Comparison of ENCODE assay signal across 22 mouse cellular contexts in genomic region chr13:12522346-12522745, GRCm38 (mm10). TPM values are rescaled to one million over a fixed set of nuclear protein-coding genes. Genes with fewer than 3 reads are reported as not detected.
A peak's percentile ranks its signal among the peaks of the same experiment; 100 is the strongest.
DNase-seq lines count a peak whose midpoint lies in the region; ATAC-seq and TF ChIP-seq lines count a peak whose summit lies in the region.
"Had no signal": no experiment of that assay in that cellular context is flagged by ENCODE, and none has a peak within 500 bp of the region (broad histone marks: within the 10 kb centered on the region; RNA-seq: fewer than 3 reads in every experiment).

No protein-coding gene starts in this region.

- H3K4me2 ChIP-seq in liver, postnatal 0 days (ENCODE audit: low read depth, low read length), result no peak overlapping the region

- H3K27me3 ChIP-seq in liver, postnatal 0 days (ENCODE audit: insufficient read depth, low read length), result peaks cover 7% of the 10 kb centered on the region; the same call in 1 of the 2 replicates
- no peaks in the 10 kb centered on the region for H3K27me3 ChIP-seq in spleen, adult 2 months (ENCODE audit: control insufficient read depth, insufficient read depth, low read length)
- H3K27me3 ChIP-seq in splenic B cell, adult 2 months (ENCODE audit: control insufficient read depth, insufficient read depth, low read length, poor library complexity, severe bottlenecking), result no peaks in the 10 kb centered on the region
- H3K27me3 ChIP-seq: CH12.LX had no signal

- H3K9ac ChIP-seq in liver, postnatal 0 days (replicated peaks), result no peak overlapping the region

- no peaks in the 10 kb centered on the region for H3K36me3 ChIP-seq in liver, postnatal 0 days (replicated peaks; ENCODE audit: insufficient read depth, low read length)
- no peaks in the 10 kb centered on the region for H3K36me3 ChIP-seq in spleen, adult 2 months (ENCODE audit: control insufficient read depth, insufficient read depth, low read length)
- H3K36me3 ChIP-seq in splenic B cell, adult 2 months (ENCODE audit: control insufficient read depth, insufficient read depth, low read length, poor library complexity, severe bottlenecking), result no peaks in the 10 kb centered on the region
- H3K36me3 ChIP-seq: G1E had no signal

- no peaks in the 10 kb centered on the region; the same call in 1 of the 2 replicates for H3K4me1 ChIP-seq in liver, postnatal 0 days (ENCODE audit: insufficient read depth)
- H3K4me1 ChIP-seq in spleen, adult 2 months (ENCODE audit: control insufficient read depth, insufficient read depth, insufficient read length), result peaks cover 11% of the 10 kb centered on the region

- TF ChIP-seq POLR2A in spleen, adult 2 months (IDR thresholded peaks at IDR 0.05; ENCODE audit: low read depth, low read length), result no peak

- peak overlapping the region; percentile 57 for H3K27ac ChIP-seq in liver, postnatal 0 days (ENCODE audit: low read depth)
- H3K27ac ChIP-seq in spleen, adult 2 months (ENCODE audit: insufficient read depth, low read length), result peak overlapping the region; percentile 77

- TF ChIP-seq CTCF in liver, postnatal 0 days (IDR thresholded peaks at IDR 0.05; ENCODE audit: low read depth), result no peak
- TF ChIP-seq CTCF in spleen, adult 2 months (IDR thresholded peaks at IDR 0.05; ENCODE audit: extremely low read depth, insufficient read depth, insufficient read length, insufficient replicate concordance), result no peak

- ATAC-seq in liver, postnatal 0 days, result no peak
- ATAC-seq: activated CD4-positive, CD25-positive, alpha-beta regulatory T cell, adult 4 months; CD4-positive, CD25-positive, alpha-beta regulatory T cell, adult 4 months; Patski had no signal

- no peak for DNase-seq in liver, postnatal 0 days
- no peak for DNase-seq in liver
- no peak for DNase-seq in spleen, adult 2 months (ENCODE audit: low read depth in 1 of 2, low spot score in 2 of 2)
- no peak for DNase-seq in spleen, postnatal 14 days (ENCODE audit: low spot score in 2 of 2)
- peak; percentile 62 to 67 for DNase-seq in spleen, postnatal 36 days (ENCODE audit: low spot score in 2 of 2)
- DNase-seq in spleen, adult 12 weeks (ENCODE audit: low spot score), result no peak
- DNase-seq in splenic B cell, adult 2 months (ENCODE audit: low read depth, low spot score), result peak; percentile 58
- DNase-seq in retina, postnatal 1 day, result no peak
- DNase-seq: adrenal gland, adult 2 months; adrenal gland, adult 8-10 months; adrenal gland, postnatal 10 days; adrenal gland, postnatal 14 days; adrenal gland, postnatal 25 days; adrenal gland, postnatal 36 days; cerebellum, adult 11 months; cerebellum, adult 11-12 months had no signal

- no peaks in the 10 kb centered on the region for H3K9me3 ChIP-seq in liver, postnatal 0 days (ENCODE audit: low read length)
- H3K9me3 ChIP-seq: G1E had no signal

- H3K4me3 ChIP-seq in liver, postnatal 0 days (ENCODE audit: low read depth, low read length), result no peak overlapping the region
- H3K4me3 ChIP-seq in spleen, adult 2 months (ENCODE audit: extremely low read depth, insufficient read depth, insufficient read length), result peak overlapping the region; percentile 44; the same call in 1 of the 2 replicates

- TF ChIP-seq EP300 in liver, postnatal 0 days (IDR thresholded peaks at IDR 0.05; ENCODE audit: low read depth), result no peak

RNA-seq across cellular contexts. Expression of gene Edaradd, which starts 2.1 kb away (rescaled TPM):
- polyA plus RNA-seq in liver, postnatal 0 days (2015; fragmentation: Nextera tagmentation; extraction: Ambion mirVana), result 0.33 and 0.38 TPM in 2 replicates
- polyA plus RNA-seq in spleen, adult 2 months (2012; rRNA removed), result 4.0 and 5.7 TPM in 2 replicates
- polyA plus RNA-seq: C2C12, Patski had no signal

RNA-seq across cellular contexts. Expression of gene Ero1lb, which starts 43.3 kb away (rescaled TPM):
- 5.6 and 6.8 TPM in 2 replicates for polyA plus RNA-seq in liver, postnatal 0 days (2015; fragmentation: Nextera tagmentation; extraction: Ambion mirVana)
- polyA plus RNA-seq in spleen, adult 2 months (2012; rRNA removed), result 12.8 and 23.1 TPM in 2 replicates

RNA-seq across cellular contexts. Expression of gene Lgals8, which starts 57.6 kb away (rescaled TPM):
- polyA plus RNA-seq in liver, postnatal 0 days (2015; fragmentation: Nextera tagmentation; extraction: Ambion mirVana), result 16.2 and 16.5 TPM in 2 replicates
- polyA plus RNA-seq in spleen, adult 2 months (2012; rRNA removed), result 21.7 and 23.5 TPM in 2 replicates

Comparison
In these comparisons a context has a peak if more than half of its experiments do, and no peak if none do; other contexts are left out.
1. DNase-seq: peak in spleen, postnatal 36 days (2 of 2) and splenic B cell, adult 2 months (single experiment); none in liver, postnatal 0 days (single experiment), liver (single experiment), spleen, adult 2 months (0 of 2), spleen, postnatal 14 days (0 of 2), spleen, adult 12 weeks (single experiment) and retina, postnatal 1 day (single experiment).